Mouse (Mus musculus) cerebellum, adult 9-11 months (tissue): Measurements from ENCODE around the gene Phactr2.
A peak's percentile ranks its signal among the peaks of the same experiment; 100 is the strongest.

Experiments
- DNase-seq: peaks from one replicate; pipeline ENCODE4 v3.0.0; 2022

The Phactr2 gene

GRCm38 (mm10) chr10:13323806-13324411 lies 150.3 kb downstream of the Phactr2 start:
- DNase-seq = peak; percentile 30

GRCm38 (mm10) chr10:13323139-13323805 lies 150.9 kb downstream of the Phactr2 start:
- no peak for DNase-seq

- no peak for DNase-seq
These were observed 159.2 kb downstream of the Phactr2 start for GRCm38 (mm10) chr10:13314999-13315398.

GRCm38 (mm10) chr10:13312576-13312975 lies 161.6 kb downstream of the Phactr2 start:
- no peak for DNase-seq

GRCm38 (mm10) chr10:13311612-13312011 lies 162.6 kb downstream of the Phactr2 start:
- no peak for DNase-seq

GRCm38 (mm10) chr10:13310075-13310474 lies 164.1 kb downstream of the Phactr2 start:
- DNase-seq = no peak

GRCm38 (mm10) chr10:13304641-13305241 lies 169.5 kb downstream of the Phactr2 start:
- no peak for DNase-seq

GRCm38 (mm10) chr10:13303271-13304265 lies 170.6 kb downstream of the Phactr2 start:
- DNase-seq = no peak

- no peak for DNase-seq
These were observed 173.6 kb downstream of the Phactr2 start for GRCm38 (mm10) chr10:13300601-13301000.

- DNase-seq = no peak
These were observed 174.0 kb downstream of the Phactr2 start for GRCm38 (mm10) chr10:13300196-13300595.

GRCm38 (mm10) chr10:13294886-13295285 lies 179.3 kb downstream of the Phactr2 start:
- no peak for DNase-seq

GRCm38 (mm10) chr10:13292026-13292425 lies 182.2 kb downstream of the Phactr2 start:
- peak; percentile 5 for DNase-seq

GRCm38 (mm10) chr10:13289252-13289961 lies 184.8 kb downstream of the Phactr2 start:
- no peak for DNase-seq

GRCm38 (mm10) chr10:13288296-13288695 lies 185.9 kb downstream of the Phactr2 start:
- DNase-seq = no peak

GRCm38 (mm10) chr10:13283441-13283840 lies 190.8 kb downstream of the Phactr2 start:
- no peak for DNase-seq

- no peak for DNase-seq
These were observed 193.8 kb downstream of the Phactr2 start for GRCm38 (mm10) chr10:13280298-13280853.

GRCm38 (mm10) chr10:13276298-13276697 lies 197.9 kb downstream of the Phactr2 start:
- no peak for DNase-seq

- no peak for DNase-seq
These were observed 199.1 kb downstream of the Phactr2 start for GRCm38 (mm10) chr10:13275152-13275551.

GRCm38 (mm10) chr10:13274699-13275098 lies 199.5 kb downstream of the Phactr2 start:
- no peak for DNase-seq

- no peak for DNase-seq
These were observed 200.5 kb downstream of the Phactr2 start for GRCm38 (mm10) chr10:13273756-13274155.

GRCm38 (mm10) chr10:13271716-13272115 lies 202.5 kb downstream of the Phactr2 start:
- no peak for DNase-seq

- no peak for DNase-seq
These were observed 203.1 kb downstream of the Phactr2 start for GRCm38 (mm10) chr10:13271099-13271498.
